Mouse (Mus musculus): ENCODE measurements around the gene Olfr1373. TPM values are rescaled to one million over a fixed set of nuclear protein-coding genes. Genes with fewer than 3 reads are reported as not detected.
A peak's percentile ranks its signal among the peaks of the same experiment; 100 is the strongest.

Olfr1373 gene
- total and polyA plus RNA-seq, 2 experiments, result not detected

- peaks cover 38% of the 10 kb centered on the region for H3K4me1 ChIP-seq (ENCODE audit: control insufficient read depth, insufficient read depth, low read length)
Measured at GRCm38 (mm10) chr11:52106037-52106436, 39.3 kb downstream of the Olfr1373 start.

GRCm38 (mm10) chr11:52105503-52105902 lies 39.8 kb downstream of the Olfr1373 start:
- H3K27ac ChIP-seq (replicated peaks; ENCODE audit: insufficient read depth, low read depth, low read length), result no peak overlapping the region
- no peak overlapping the region for H3K9ac ChIP-seq (ENCODE audit: low read depth, low read length)
- H3K4me1 ChIP-seq (ENCODE audit: control insufficient read depth, insufficient read depth, low read length), result peaks cover 39% of the 10 kb centered on the region
- no peak overlapping the region for H3K4me3 ChIP-seq (ENCODE audit: insufficient read depth, low read depth, low read length)
- peaks cover 48% of the 10 kb centered on the region for H3K79me2 ChIP-seq (ENCODE audit: control insufficient read depth, insufficient read depth, low read length)
- H3K27me3 ChIP-seq (ENCODE audit: control insufficient read depth, insufficient read depth, low read length), result no peaks in the 10 kb centered on the region
- TF ChIP-seq CTCF (IDR thresholded peaks at IDR 0.05; ENCODE audit: low read depth, low read length) (no peak), POLR2A (IDR thresholded peaks at IDR 0.05; ENCODE audit: extremely low read depth, insufficient read depth, low read length) (no peak)
- DNase-seq (ENCODE audit: extremely low read depth, low read depth, low spot score), result no peak
- no peaks in the 10 kb centered on the region for H3K36me3 ChIP-seq (ENCODE audit: control insufficient read depth, insufficient read depth, low read length)

More at GRCm38 (mm10) chr11:52106037-52106436, 39.3 kb downstream of the Olfr1373 start:
- H3K4me3 ChIP-seq (ENCODE audit: insufficient read depth, low read depth, low read length), result no peak overlapping the region
- H3K9ac ChIP-seq (ENCODE audit: low read depth, low read length), result no peak overlapping the region
- WGBS, result 59% methylated on average over 2 of the region's 2 CpGs
- no peak for DNase-seq (ENCODE audit: extremely low read depth, low read depth, low spot score)
- peaks cover 47% of the 10 kb centered on the region; the same call in 1 of the 2 replicates for H3K79me2 ChIP-seq (ENCODE audit: control insufficient read depth, insufficient read depth, low read length)
- TF ChIP-seq CTCF (IDR thresholded peaks at IDR 0.05; ENCODE audit: low read depth, low read length) (no peak), POLR2A (IDR thresholded peaks at IDR 0.05; ENCODE audit: extremely low read depth, insufficient read depth, low read length) (no peak)
- no peak overlapping the region for H3K27ac ChIP-seq (replicated peaks; ENCODE audit: insufficient read depth, low read depth, low read length)
- H3K36me3 ChIP-seq (ENCODE audit: control insufficient read depth, insufficient read depth, low read length), result no peaks in the 10 kb centered on the region
- H3K27me3 ChIP-seq (ENCODE audit: control insufficient read depth, insufficient read depth, low read length), result no peaks in the 10 kb centered on the region

- Histone ChIP-seq H3K27me3 (ENCODE audit: control insufficient read depth, insufficient read depth, low read length) (no peaks in the 10 kb centered on the region), H3K36me3 (ENCODE audit: control insufficient read depth, insufficient read depth, low read length) (no peaks in the 10 kb centered on the region), H3K4me1 (ENCODE audit: control insufficient read depth, insufficient read depth, low read length) (peaks cover 36% of the 10 kb centered on the region), H3K79me2 (ENCODE audit: control insufficient read depth, insufficient read depth, low read length) (peaks cover 51% of the 10 kb centered on the region), H3K9ac (ENCODE audit: low read depth, low read length) (no peak overlapping the region), H3K27ac (replicated peaks; ENCODE audit: insufficient read depth, low read depth, low read length) (no peak overlapping the region), H3K4me3 (ENCODE audit: insufficient read depth, low read depth, low read length) (no peak overlapping the region)
- WGBS, result 44% methylated on average over 4 of the region's 4 CpGs
- no peak for DNase-seq (ENCODE audit: extremely low read depth, low read depth, low spot score)
- TF ChIP-seq POLR2A (IDR thresholded peaks at IDR 0.05; ENCODE audit: extremely low read depth, insufficient read depth, low read length) (no peak), CTCF (IDR thresholded peaks at IDR 0.05; ENCODE audit: low read depth, low read length) (no peak)
Measured at GRCm38 (mm10) chr11:52102977-52103376, 42.4 kb downstream of the Olfr1373 start.

- peak; percentile 52 for DNase-seq (ENCODE audit: extremely low read depth, low read depth, low spot score)
- Histone ChIP-seq H3K27ac (replicated peaks; ENCODE audit: insufficient read depth, low read depth, low read length) (peak overlapping the region; percentile 96; the same call in 1 of the 2 replicates), H3K9ac (ENCODE audit: low read depth, low read length) (no peak overlapping the region), H3K4me1 (ENCODE audit: control insufficient read depth, insufficient read depth, low read length) (peaks cover 32% of the 10 kb centered on the region), H3K79me2 (ENCODE audit: control insufficient read depth, insufficient read depth, low read length) (peaks cover 35% of the 10 kb centered on the region), H3K36me3 (ENCODE audit: control insufficient read depth, insufficient read depth, low read length) (no peaks in the 10 kb centered on the region), H3K27me3 (ENCODE audit: control insufficient read depth, insufficient read depth, low read length) (no peaks in the 10 kb centered on the region), H3K4me3 (ENCODE audit: insufficient read depth, low read depth, low read length) (peak overlapping the region; percentile 87)
- TF ChIP-seq CTCF (IDR thresholded peaks at IDR 0.05; ENCODE audit: low read depth, low read length) (no peak), POLR2A (IDR thresholded peaks at IDR 0.05; ENCODE audit: extremely low read depth, insufficient read depth, low read length) (no peak)
- under 1% methylated on average over 7 of the region's 7 CpGs for WGBS
Measured at GRCm38 (mm10) chr11:52099771-52100219, 45.5 kb downstream of the Olfr1373 start.

GRCm38 (mm10) chr11:52099031-52099761 lies 46.1 kb downstream of the Olfr1373 start:
- H3K36me3 ChIP-seq (ENCODE audit: control insufficient read depth, insufficient read depth, low read length), result no peaks in the 10 kb centered on the region
- peaks cover 30% of the 10 kb centered on the region for H3K4me1 ChIP-seq (ENCODE audit: control insufficient read depth, insufficient read depth, low read length)
- peak overlapping the region; percentile 87 for H3K4me3 ChIP-seq (ENCODE audit: insufficient read depth, low read depth, low read length)
- peak overlapping the region; percentile 99 for H3K9ac ChIP-seq (ENCODE audit: low read depth, low read length)
- DNase-seq (ENCODE audit: extremely low read depth, low read depth, low spot score), result no peak
- under 1% methylated on average over 72 of the region's 72 CpGs for WGBS
- H3K79me2 ChIP-seq (ENCODE audit: control insufficient read depth, insufficient read depth, low read length), result peaks cover 30% of the 10 kb centered on the region
- peak overlapping the region; percentile 96 for H3K27ac ChIP-seq (replicated peaks; ENCODE audit: insufficient read depth, low read depth, low read length)
- no peaks in the 10 kb centered on the region for H3K27me3 ChIP-seq (ENCODE audit: control insufficient read depth, insufficient read depth, low read length)
- TF ChIP-seq POLR2A (IDR thresholded peaks at IDR 0.05; ENCODE audit: extremely low read depth, insufficient read depth, low read length), result no peak
- TF ChIP-seq CTCF (IDR thresholded peaks at IDR 0.05; ENCODE audit: low read depth, low read length), result no peak

GRCm38 (mm10) chr11:52098398-52098946 lies 46.9 kb downstream of the Olfr1373 start, which contains the start of gene Ppp2ca:
TSS of gene Ppp2ca (plus strand) at chr11:52098681.
- Histone ChIP-seq H3K27me3 (ENCODE audit: control insufficient read depth, insufficient read depth, low read length) (no peaks in the 10 kb centered on the region), H3K4me3 (ENCODE audit: insufficient read depth, low read depth, low read length) (peak within 1 kb of the TSS; percentile 87), H3K4me1 (ENCODE audit: control insufficient read depth, insufficient read depth, low read length) (peaks cover 27% of the 10 kb centered on the region), H3K9ac (ENCODE audit: low read depth, low read length) (peak within 1 kb of the TSS; percentile 99), H3K27ac (replicated peaks; ENCODE audit: insufficient read depth, low read depth, low read length) (peak within 1 kb of the TSS; percentile 96), H3K79me2 (ENCODE audit: control insufficient read depth, insufficient read depth, low read length) (peaks cover 29% of the 10 kb centered on the region), H3K36me3 (ENCODE audit: control insufficient read depth, insufficient read depth, low read length) (no peaks in the 10 kb centered on the region)
- WGBS, result under 1% methylated on average over 53 of the region's 53 CpGs
- DNase-seq (ENCODE audit: extremely low read depth, low read depth, low spot score), result peak; percentile 92
- no peak for TF ChIP-seq CTCF (IDR thresholded peaks at IDR 0.05; ENCODE audit: low read depth, low read length)
- peak; percentile 71; the same call in 1 of the 2 replicates for TF ChIP-seq POLR2A (IDR thresholded peaks at IDR 0.05; ENCODE audit: extremely low read depth, insufficient read depth, low read length)
